Comparison of ENCODE assay signal across 9 mouse cellular contexts in the genomic region with DNA sequence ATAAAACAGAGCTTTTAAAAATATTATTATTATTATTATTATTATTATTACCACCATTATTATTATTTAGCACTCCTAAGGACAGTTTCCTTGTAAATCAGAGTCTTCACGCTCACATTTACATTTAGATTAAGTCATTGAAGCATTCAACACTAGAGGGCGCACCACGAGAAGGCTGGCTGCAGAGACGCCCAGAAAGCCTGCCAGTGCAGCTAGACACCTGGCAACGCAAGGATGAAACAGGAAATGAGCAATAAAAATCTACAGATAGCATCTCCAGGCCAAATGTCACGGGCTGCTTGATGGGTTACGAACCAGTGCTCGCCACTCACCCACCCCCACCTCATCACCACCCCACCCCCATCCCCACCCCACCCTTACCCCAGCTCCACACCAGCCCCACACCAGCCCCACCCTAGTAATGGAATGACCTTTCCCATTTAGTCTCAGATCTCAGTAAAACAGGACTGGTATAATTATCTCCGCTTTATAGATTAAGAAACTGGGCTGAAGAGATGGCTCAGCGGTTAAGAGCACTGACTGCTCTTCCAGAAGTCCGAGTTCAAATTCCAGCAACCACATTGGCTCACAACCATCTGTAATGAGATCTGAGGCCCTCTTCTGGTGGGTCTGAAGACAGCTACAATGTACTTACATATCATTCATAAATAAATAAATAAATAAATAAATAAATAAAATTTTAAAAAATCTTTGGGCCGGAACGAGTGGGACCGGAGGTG. TPM values are rescaled to one million over a fixed set of nuclear protein-coding genes. Genes with fewer than 3 reads are reported as not detected.
DNase-seq lines count a peak whose midpoint lies in the region; ATAC-seq and TF ChIP-seq lines count a peak whose summit lies in the region.
"Had no signal": no experiment of that assay in that cellular context is flagged by ENCODE, and none has a peak within 500 bp of the region (broad histone marks: within the 10 kb centered on the region; RNA-seq: fewer than 3 reads in every experiment).

No protein-coding gene starts in this region.

- peak; percentile 84 for ATAC-seq in forebrain, embryonic 13.5 days

- H3K36me3 ChIP-seq in MEL (ENCODE audit: control insufficient read depth in 1 of 2, insufficient read depth in 2 of 2, low read length in 2 of 2): no peaks in the 10 kb centered on the region
- no peaks in the 10 kb centered on the region for H3K36me3 ChIP-seq in forebrain, embryonic 13.5 days (ENCODE audit: poor library complexity, severe bottlenecking)
- H3K36me3 ChIP-seq: limb, embryonic 12.5 days had no signal

- no peak overlapping the region for H3K27ac ChIP-seq in MEL (ENCODE audit: control insufficient read depth, low read depth, low read length)
- H3K27ac ChIP-seq in forebrain, embryonic 13.5 days: no peak overlapping the region
- H3K27ac ChIP-seq: limb, embryonic 12.5 days had no signal

- H3K9ac ChIP-seq in MEL (ENCODE audit: control insufficient read depth, low read depth, low read length, poor library complexity, severe bottlenecking): no peak overlapping the region
- no peak overlapping the region for H3K9ac ChIP-seq in forebrain, embryonic 13.5 days
- H3K9ac ChIP-seq: limb, embryonic 12.5 days had no signal

- H3K27me3 ChIP-seq in MEL (ENCODE audit: control insufficient read depth in 1 of 2, insufficient read depth in 2 of 2, low read length in 2 of 2): no peaks in the 10 kb centered on the region
- H3K27me3 ChIP-seq in forebrain, embryonic 13.5 days: no peaks in the 10 kb centered on the region
- H3K27me3 ChIP-seq: limb, embryonic 12.5 days had no signal

- WGBS in forebrain, embryonic 13.5 days: 31% methylated on average over 14 of the region's 14 CpGs

- H3K79me2 ChIP-seq in MEL (ENCODE audit: control insufficient read depth, insufficient read depth, low read length, poor library complexity): no peaks in the 10 kb centered on the region

- TF ChIP-seq CTCF in MEL (IDR thresholded peaks at IDR 0.05 in 2 of 3, conservative IDR thresholded peaks at IDR 0.05 in 1 of 3; ENCODE audit: control insufficient read depth in 1 of 3, insufficient read depth in 1 of 3, low read depth in 2 of 3, low read length in 3 of 3, poor library complexity in 1 of 3, severe bottlenecking in 1 of 3): peak; percentile 48 to 86 (median 80); a peak in 5 of 6 replicates

- no peak overlapping the region for H3K4me3 ChIP-seq in MEL (ENCODE audit: control insufficient read depth in 1 of 2, insufficient read depth in 1 of 2, low read depth in 2 of 2, low read length in 2 of 2)
- no peak overlapping the region for H3K4me3 ChIP-seq in forebrain, embryonic 13.5 days
- H3K4me3 ChIP-seq: limb, embryonic 12.5 days had no signal

- no peaks in the 10 kb centered on the region for H3K4me1 ChIP-seq in MEL (ENCODE audit: control insufficient read depth in 1 of 2, insufficient read depth in 2 of 2, low read length in 2 of 2)
- H3K4me1 ChIP-seq in forebrain, embryonic 13.5 days: peaks cover 11% of the 10 kb centered on the region; the same call in 1 of the 2 replicates

- intact Hi-C loops in heart, postnatal 36 days (cut with DNase I): loop anchor here (1.0 to 10.0 kb wide), 2 partner anchors 183 to 280 kb away; no protein-coding TSS in a partner anchor

- DNase-seq in MEL (ENCODE audit: low read depth, low spot score): peak; percentile 86
- DNase-seq in c-Kit-positive CD71-positive TER-119-positive erythroid progenitor cells, embryonic 14.5 days (ENCODE audit: low spot score): peak; percentile 68
- peak; percentile 76 to 77 for DNase-seq in heart, postnatal 36 days
- peak; percentile 84 to 87 for DNase-seq in kidney, postnatal 4 days
- DNase-seq in lung, postnatal 10 days: peak; percentile 89
- peak; percentile 92 for DNase-seq in retina, embryonic 14.5 days (ENCODE audit: low spot score)
- DNase-seq in thymus, postnatal 25 days: peak; percentile 80

- TF ChIP-seq EP300 in MEL (IDR thresholded peaks at IDR 0.05; ENCODE audit: low read depth in 1 of 2, low read length in 2 of 2): peak in 1 of 2 experiments; percentile 28; a peak in 1 of 4 replicates

- no peaks in the 10 kb centered on the region for H3K9me3 ChIP-seq in MEL (replicated peaks; ENCODE audit: insufficient read depth, low read length)
- no peaks in the 10 kb centered on the region for H3K9me3 ChIP-seq in forebrain, embryonic 13.5 days (replicated peaks)
- H3K9me3 ChIP-seq: limb, embryonic 12.5 days had no signal

- peak; percentile 74 for TF ChIP-seq RAD21 in MEL (IDR thresholded peaks at IDR 0.05; ENCODE audit: low read depth, low read length)

- H3K4me2 ChIP-seq in forebrain, embryonic 13.5 days: no peak overlapping the region
- H3K4me2 ChIP-seq: limb, embryonic 12.5 days had no signal

- TF ChIP-seq POLR2A in MEL (IDR thresholded peaks at IDR 0.05; ENCODE audit: control insufficient read depth in 1 of 2, insufficient read depth in 1 of 2, low read depth in 1 of 2, low read length in 2 of 2, poor library complexity in 1 of 2): no peak

TF ChIP-seq in MEL, 35 proteins besides CTCF, POLR2A, EP300 and RAD21:
- TF ChIP-seq CHD1 (IDR thresholded peaks at IDR 0.05; ENCODE audit: low read depth, low read length) (no peak), SIN3A (IDR thresholded peaks at IDR 0.05; ENCODE audit: low read length) (peak; percentile 65), USF1 (IDR thresholded peaks at IDR 0.05; ENCODE audit: low read depth, low read length) (no peak), POLR2AphosphoS2 (IDR thresholded peaks at IDR 0.05; ENCODE audit: low read length) (no peak), RCOR1 (IDR thresholded peaks at IDR 0.05; ENCODE audit: low read depth, low read length) (0 out of 2 replicates have a peak, but pooled peaks have one; percentile 29), SMC3 (IDR thresholded peaks at IDR 0.05; ENCODE audit: low read depth, low read length) (peak; percentile 95), ZC3H11A (IDR thresholded peaks at IDR 0.05; ENCODE audit: low read depth, low read length) (peak; percentile 82), HCFC1 (IDR thresholded peaks at IDR 0.05; ENCODE audit: low read depth, low read length) (0 out of 2 replicates have a peak, but pooled peaks have one; percentile 15), MAZ (IDR thresholded peaks at IDR 0.05; ENCODE audit: low read depth, low read length) (peak; percentile 49; the same call in 1 of the 2 replicates), BHLHE40 (IDR thresholded peaks at IDR 0.05; ENCODE audit: borderline replicate concordance, low read depth, low read length) (peak; percentile 51; the same call in 1 of the 2 replicates), POLR2AphosphoS5 (IDR thresholded peaks at IDR 0.05; ENCODE audit: borderline replicate concordance, low read depth, low read length) (no peak), TBP (IDR thresholded peaks at IDR 0.05; ENCODE audit: low read depth, low read length) (no peak), MAFK (IDR thresholded peaks at IDR 0.05; ENCODE audit: borderline replicate concordance, low read depth, low read length) (no peak), GATA1 (IDR thresholded peaks at IDR 0.05; ENCODE audit: low read depth, low read length) (peak; percentile 29; the same call in 1 of the 2 replicates)

RNA-seq across cellular contexts. Expression of a gene that starts 14.7 kb away (rescaled TPM):
- 11.4 and 13.3 TPM in 2 replicates for total RNA-seq in MEL (2012; rRNA removed)
- 100 to 1,000 TPM in 1 of 2 experiments, 10 to 100 TPM in 1; 21.9 to 258 TPM for polyA plus RNA-seq in MEL (2012; ENCODE audit: insufficient read depth in 1 of 2, insufficient read length in 2 of 2, low read depth in 1 of 2, low replicate concordance in 2 of 2, missing spikeins in 1 of 2)
- polyA plus RNA-seq in forebrain, embryonic 13.5 days (2015; fragmentation: Nextera tagmentation; extraction: Ambion mirVana): 27.2 and 27.3 TPM in 2 replicates
- 1 to 10 TPM; 8.6 to 9.8 TPM for total RNA-seq in heart, postnatal 36 days (2021)
